Mouse (Mus musculus) layer of hippocampus, adult 18-20 months (tissue): ENCODE results near the gene Pdgfd. TPM values are rescaled to one million over a fixed set of nuclear protein-coding genes. Genes with fewer than 3 reads are reported as not detected.

Experiments used
- DNase-seq, 2 experiments: peaks; one replicate each; pipeline ENCODE4 v3.0.0; 2022; ENCODE audit warnings: low spot score in 2 of 2
- total RNA-seq, 2 experiments: library from RNA; stranded (reverse); gene quantifications; 2 replicates each; pipeline ENCODE4 v1.2.3; 2021

Pdgfd gene
- total RNA-seq, 2 experiments from 2014 or later: 3.3 to 3.5 TPM

- no peak for DNase-seq
Observed at GRCm38 (mm10) chr9:6304590-6304989, 136.2 kb downstream of the Pdgfd start.

DNA sequence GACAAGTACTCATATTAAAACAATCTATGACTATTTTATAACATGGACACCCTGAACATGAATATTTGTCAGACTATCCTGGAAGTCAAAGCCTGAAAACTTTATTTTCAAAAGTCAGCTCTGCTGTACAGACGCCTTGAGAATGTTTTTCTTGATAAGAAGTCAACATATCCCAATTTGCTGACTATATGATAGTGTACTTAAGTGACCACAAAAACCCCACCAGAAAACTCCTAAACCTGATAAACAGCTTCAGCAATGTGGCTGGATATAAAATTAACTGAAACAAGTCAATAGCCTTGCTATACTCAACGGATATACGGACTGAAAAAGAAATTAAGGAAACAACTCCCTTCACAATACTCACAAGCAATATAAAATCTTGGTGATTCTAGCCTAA, 137.5 kb downstream of the Pdgfd start:
- no peak for DNase-seq

GRCm38 (mm10) chr9:6317114-6317513, 148.7 kb downstream of the Pdgfd start:
- DNase-seq: no peak

- DNase-seq: no peak
Observed at GRCm38 (mm10) chr9:6325408-6325807, 157.0 kb downstream of the Pdgfd start.

DNA sequence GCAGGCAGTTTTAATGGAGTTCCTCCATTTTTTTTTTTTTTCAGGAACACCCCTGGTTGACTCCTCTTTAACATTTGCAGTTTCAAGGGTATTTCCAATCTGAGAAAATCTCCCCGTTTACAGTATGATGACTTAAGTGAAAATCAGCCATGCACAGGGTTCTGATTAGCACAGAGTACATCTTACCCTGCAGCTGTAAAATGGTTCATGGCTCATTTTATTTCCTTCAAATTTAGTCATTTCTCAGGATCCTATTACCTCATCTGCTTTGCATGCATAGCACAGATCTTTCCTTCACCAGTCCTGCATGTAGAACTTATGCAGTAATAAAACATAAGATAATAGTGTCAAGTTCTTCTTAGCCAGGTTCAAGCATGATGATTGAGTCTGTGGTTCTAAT, 165.1 kb downstream of the Pdgfd start:
- no peak for DNase-seq

DNA sequence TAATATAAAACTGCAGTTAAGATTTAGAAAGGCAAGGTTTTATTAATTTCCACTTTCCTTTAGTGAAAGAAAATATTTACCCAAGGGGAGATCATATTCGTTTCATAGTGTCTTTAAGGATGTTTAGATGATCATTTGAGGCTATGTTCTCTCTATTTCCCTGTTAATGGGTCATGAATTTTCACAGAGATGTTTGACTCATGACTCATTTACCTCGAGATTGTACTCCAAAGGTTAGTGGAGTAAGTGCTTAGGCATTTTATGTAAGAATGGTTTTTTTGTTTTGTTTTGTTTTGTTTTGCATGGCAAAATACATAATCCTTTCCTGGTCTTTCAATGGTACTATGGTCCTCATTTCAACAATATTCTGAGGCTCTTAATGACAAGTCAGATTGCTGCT, 167.9 kb downstream of the Pdgfd start:
- no peak for DNase-seq

DNA sequence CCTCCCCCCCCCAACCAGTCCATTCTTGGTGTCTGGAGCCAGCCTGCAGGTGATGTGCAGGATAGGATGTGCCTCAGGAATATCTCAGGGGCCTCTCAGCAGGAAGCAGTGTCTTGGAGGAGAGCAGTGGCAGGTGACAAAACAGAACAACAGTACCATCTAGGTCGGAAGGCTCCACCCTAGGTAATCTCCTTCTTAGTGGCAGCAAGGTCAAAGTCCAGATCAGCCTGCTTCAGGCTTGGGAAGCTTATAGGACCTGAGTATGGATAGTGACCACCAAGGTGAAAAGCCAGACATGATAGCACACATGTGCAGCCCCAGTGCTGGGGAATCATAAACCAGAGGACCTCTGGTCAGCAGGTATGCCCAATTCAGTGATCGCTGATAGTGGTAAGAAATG, 169.5 kb downstream of the Pdgfd start:
- no peak for DNase-seq

- DNase-seq: no peak
Observed at GRCm38 (mm10) chr9:6338344-6338743, 170.0 kb downstream of the Pdgfd start.

DNA sequence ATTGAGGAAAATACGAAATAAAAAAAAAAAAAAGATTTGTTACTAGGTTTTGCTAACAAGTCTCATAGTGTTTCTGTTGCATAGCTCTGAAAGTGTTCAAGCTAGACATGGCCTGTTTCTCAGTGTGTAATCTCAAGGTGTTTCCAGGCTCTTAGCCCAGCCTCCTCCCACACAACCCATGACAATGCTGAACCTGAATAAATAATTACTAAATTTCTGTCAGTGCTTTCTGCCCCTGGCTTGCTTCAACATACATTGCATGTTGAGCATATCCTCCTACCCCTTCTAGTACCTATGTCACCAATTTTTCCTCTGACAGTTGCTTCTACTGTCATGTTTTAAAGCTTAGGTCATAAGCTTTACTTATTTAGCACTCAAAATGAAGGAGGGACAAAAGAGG, 171.0 kb downstream of the Pdgfd start:
- DNase-seq: no peak

DNA sequence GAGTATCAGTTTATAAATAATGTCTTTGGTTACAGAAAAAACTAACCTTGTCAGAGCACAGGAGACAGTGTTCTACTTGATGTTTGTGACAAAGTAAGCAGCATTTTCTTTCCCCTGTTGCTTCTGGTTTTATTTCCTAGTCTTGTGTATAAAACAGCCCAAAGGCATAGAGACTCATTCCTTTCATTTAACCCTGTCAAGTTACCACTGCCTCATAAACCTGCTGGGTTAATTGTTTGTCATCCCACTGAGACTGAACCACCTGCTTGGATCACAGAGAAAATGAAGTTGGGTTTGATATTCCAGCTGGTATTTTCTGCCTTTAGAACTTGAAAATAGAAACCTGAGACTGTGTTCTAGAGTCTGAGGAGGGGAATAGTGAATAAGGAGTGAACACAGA, 172.4 kb downstream of the Pdgfd start:
- no peak for DNase-seq

GRCm38 (mm10) chr9:6342854-6343253, 174.5 kb downstream of the Pdgfd start:
- DNase-seq: no peak

- no peak for DNase-seq
Observed at GRCm38 (mm10) chr9:6344514-6344913, 176.1 kb downstream of the Pdgfd start.

DNA sequence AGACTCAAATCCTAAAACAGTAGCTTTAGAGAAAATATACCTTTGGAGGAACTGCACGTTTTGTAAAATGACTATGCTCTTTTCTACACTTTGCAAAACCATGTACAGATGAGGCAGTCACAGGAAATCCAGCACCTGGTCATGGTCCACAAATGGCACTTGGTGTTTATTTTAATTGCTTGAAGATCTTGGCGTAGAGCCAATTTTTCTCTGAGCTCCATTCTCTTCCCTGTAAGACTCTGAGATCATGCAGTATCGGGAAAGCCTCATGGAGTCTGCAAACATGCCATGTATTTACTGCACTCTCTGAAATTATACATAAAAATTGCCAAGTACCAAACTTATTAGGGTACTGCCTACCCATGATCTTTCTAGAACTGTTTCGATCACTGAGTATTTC, 176.5 kb downstream of the Pdgfd start:
- no peak for DNase-seq

DNA sequence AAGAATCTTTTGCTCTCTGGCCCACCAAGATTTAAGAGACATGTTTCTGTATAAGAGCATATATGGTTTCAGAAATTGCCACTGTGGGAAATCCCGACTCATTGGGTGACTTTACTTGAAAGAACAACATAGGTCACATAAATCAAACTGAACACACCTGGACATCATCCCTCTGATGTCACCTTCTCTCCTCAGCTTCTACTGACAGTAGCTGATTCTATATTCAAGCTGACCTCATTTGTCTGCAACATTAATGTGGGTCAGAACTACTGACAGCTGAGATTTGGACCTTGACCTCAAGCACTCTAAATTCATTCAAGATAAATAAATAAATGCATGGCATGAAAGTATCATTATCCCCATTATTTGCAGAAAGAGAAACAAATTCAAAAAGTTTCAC, 177.0 kb downstream of the Pdgfd start:
- no peak for DNase-seq

GRCm38 (mm10) chr9:6353257-6353960, 185.0 kb downstream of the Pdgfd start:
- no peak for DNase-seq

GRCm38 (mm10) chr9:6360795-6361194, 192.4 kb downstream of the Pdgfd start:
- DNase-seq: no peak

- no peak for DNase-seq
Observed at GRCm38 (mm10) chr9:6366550-6366949, 198.2 kb downstream of the Pdgfd start.

GRCm38 (mm10) chr9:6401764-6402163, 233.4 kb downstream of the Pdgfd start:
- DNase-seq: no peak

DNA sequence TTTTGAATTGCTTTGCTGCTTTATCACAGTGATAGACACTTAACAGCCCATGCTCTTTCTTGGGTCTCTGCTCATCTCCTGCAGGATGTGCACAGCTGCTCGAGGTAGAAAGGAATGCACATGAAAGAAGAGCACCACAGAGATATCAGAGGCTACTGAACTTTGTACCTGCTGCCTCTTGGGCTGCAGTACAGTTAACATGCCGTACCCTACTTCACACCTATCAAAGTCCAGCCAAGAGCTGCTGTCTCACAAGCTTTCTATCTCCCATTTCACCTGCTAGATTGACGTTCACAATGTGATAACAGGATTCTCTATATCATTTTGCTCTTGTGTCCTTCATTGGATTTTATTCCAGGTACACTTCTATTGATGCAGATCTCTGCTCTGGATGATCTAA, 238.2 kb downstream of the Pdgfd start:
- no peak for DNase-seq

DNA sequence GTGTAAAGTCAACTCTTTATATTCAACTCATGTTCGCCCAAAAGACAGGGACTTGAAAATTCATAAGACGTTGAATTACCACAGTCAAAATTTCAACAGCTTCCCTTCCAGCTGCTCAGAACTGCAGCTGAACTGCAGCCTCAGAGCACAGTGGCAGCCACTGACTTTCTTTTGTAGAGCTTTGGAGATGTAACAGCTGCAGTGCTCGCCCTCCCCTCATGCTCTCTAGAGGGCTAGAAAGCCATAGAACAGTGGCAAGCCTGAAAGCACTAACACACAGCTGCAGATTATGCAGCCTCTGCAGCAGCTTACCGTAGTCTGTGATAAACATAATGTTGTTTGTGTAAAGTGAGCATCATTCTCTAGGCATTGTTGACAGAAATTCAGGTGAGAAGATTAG, 239.6 kb downstream of the Pdgfd start:
- peak; percentile 1 to 2 for DNase-seq

DNA sequence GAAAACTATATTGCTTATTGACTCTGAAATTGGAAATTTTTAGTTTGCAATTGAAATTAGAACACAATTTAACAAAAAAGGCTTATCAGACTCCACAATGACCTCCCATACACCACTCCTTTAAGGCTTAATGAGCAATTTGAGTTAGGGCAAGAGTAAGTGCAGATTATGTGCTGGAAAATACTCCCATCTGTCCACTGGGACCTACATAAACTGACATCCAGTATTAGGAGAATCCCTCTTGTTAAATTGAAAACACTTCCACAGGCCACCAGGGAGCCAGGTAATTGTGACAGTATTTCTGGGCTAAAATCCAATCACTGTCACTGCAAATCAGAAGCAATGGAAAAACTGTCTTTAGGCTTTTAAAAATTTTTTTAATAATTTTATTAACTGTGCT, 256.2 kb downstream of the Pdgfd start:
- no peak for DNase-seq
